Mouse (Mus musculus) liver, embryonic 15.5 days (tissue): ENCODE measurements around the gene Clcn1. TPM values are rescaled to one million over a fixed set of nuclear protein-coding genes. Genes with fewer than 3 reads are reported as not detected.

Source experiments
- ATAC-seq: fragments of 200-750 bp; cut with Nextera tagmentation; 2 replicates; pipeline ENCODE4 v1.8.0; 2017; ENCODE audit warnings: moderate number of reproducible peaks, mild to moderate bottlenecking, moderate library complexity; ENCODE audit not compliant: insufficient read depth
- H3K27ac ChIP-seq: fragments of 300-500 bp; sonication (generic); replicated peaks from 2 replicates; pipeline ENCODE4 v1.5.1; 2015; ENCODE audit warnings: mild to moderate bottlenecking, inconsistent platforms
- H3K27me3 ChIP-seq: fragments of 300-500 bp; sonication (generic); 2 replicates; pipeline ENCODE4 v1.6.1; 2015; ENCODE audit warnings: mild to moderate bottlenecking, inconsistent platforms
- H3K36me3 ChIP-seq: fragments of 300-500 bp; sonication (generic); replicated peaks from 2 replicates; pipeline ENCODE4 v1.6.1; 2015; ENCODE audit warnings: moderate library complexity, mild to moderate bottlenecking, inconsistent platforms
- H3K4me1 ChIP-seq: fragments of 300-500 bp; sonication (generic); replicated peaks from 2 replicates; pipeline ENCODE4 v1.6.1; 2015; ENCODE audit warnings: inconsistent platforms
- H3K4me2 ChIP-seq: fragments of 300-500 bp; sonication (generic); 2 replicates; pipeline ENCODE4 v1.6.1; 2015; ENCODE audit warnings: moderate library complexity, mild to moderate bottlenecking, inconsistent platforms
- H3K4me3 ChIP-seq: fragments of 300-500 bp; sonication (generic); replicated peaks from 2 replicates; pipeline ENCODE4 v1.5.1; 2015; ENCODE audit warnings: mild to moderate bottlenecking, inconsistent platforms
- H3K9ac ChIP-seq: fragments of 300-500 bp; sonication (generic); 2 replicates; pipeline ENCODE4 v1.6.1; 2015; ENCODE audit warnings: moderate library complexity, mild to moderate bottlenecking, inconsistent platforms
- H3K9me3 ChIP-seq: fragments of 300-500 bp; sonication (generic); replicated peaks from 2 replicates; pipeline ENCODE4 v1.6.1; 2016; ENCODE audit warnings: inconsistent platforms
- WGBS: fragments of 180-500 bp; shearing (Covaris S2); methylation state at CpG from one replicate; pipeline ENCODE4 v1.1.7; 2015; ENCODE audit warnings: mixed read lengths; ENCODE audit not compliant: insufficient replicate concordance; 5-methylcytosine and 5-hydroxymethylcytosine counted together
- polyA plus RNA-seq: library from polyadenylated mRNA; unstranded; fragments of >200 nt; fragmentation: Nextera tagmentation; extraction: Ambion mirVana; gene quantifications from 2 replicates; pipeline ENCODE4 v1.2.1, GENCODE M21; 2015

Gene Clcn1
- polyA plus RNA-seq = 0.05 and 0.07 TPM in 2 replicates

DNA sequence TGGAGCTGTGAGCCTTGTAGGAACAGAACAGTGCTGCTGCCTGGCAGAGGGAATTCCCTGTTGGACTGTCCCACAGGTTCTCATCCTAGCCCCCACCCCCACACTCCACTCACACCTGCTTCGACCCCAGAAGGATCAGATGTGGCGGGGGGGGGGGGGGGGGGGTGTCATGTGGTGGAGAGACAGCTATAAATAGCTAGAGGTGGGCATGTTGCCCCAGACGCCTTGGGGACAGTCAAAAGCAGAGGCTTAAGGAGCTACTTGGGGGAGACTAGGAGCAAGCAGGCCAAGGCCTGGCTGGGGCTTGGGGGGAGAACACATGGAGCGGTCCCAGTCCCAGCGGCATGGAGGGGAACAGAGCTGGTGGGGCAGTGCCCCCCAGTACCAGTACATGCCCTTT, at the start of gene Clcn1:
Gene Clcn1, plus strand, starts transcription at position 238 of the 400 bp plus-strand sequence.
- Histone ChIP-seq H3K27me3 (no peaks in the 10 kb centered on the region), H3K36me3 (peaks cover 25% of the 10 kb centered on the region), H3K4me3 (no peak within 1 kb of the TSS), H3K9me3 (no peaks in the 10 kb centered on the region), H3K4me2 (no peak within 1 kb of the TSS), H3K4me1 (no peaks in the 10 kb centered on the region), H3K9ac (no peak within 1 kb of the TSS), H3K27ac (no peak within 1 kb of the TSS)
- 75% methylated on average over 4 of the region's 5 CpGs for WGBS
- ATAC-seq = no peak

- Histone ChIP-seq H3K27me3 (no peaks in the 10 kb centered on the region), H3K4me2 (no peak overlapping the region), H3K27ac (no peak overlapping the region), H3K9me3 (no peaks in the 10 kb centered on the region), H3K36me3 (no peaks in the 10 kb centered on the region), H3K4me3 (no peak overlapping the region), H3K9ac (no peak overlapping the region), H3K4me1 (no peaks in the 10 kb centered on the region)
- WGBS = 58% methylated on average over 6 of the region's 6 CpGs
- ATAC-seq = no peak
These were observed 49.1 kb upstream of the Clcn1 start for GRCm38 (mm10) chr6:42237276-42237805.

- no peak overlapping the region for H3K9ac ChIP-seq
- no peaks in the 10 kb centered on the region for H3K27me3 ChIP-seq
- no peak overlapping the region for H3K4me3 ChIP-seq
- no peak overlapping the region for H3K27ac ChIP-seq
- no peak overlapping the region for H3K4me2 ChIP-seq
- no peak for ATAC-seq
- H3K4me1 ChIP-seq = peaks cover 11% of the 10 kb centered on the region
- no peaks in the 10 kb centered on the region for H3K9me3 ChIP-seq
- H3K36me3 ChIP-seq = no peaks in the 10 kb centered on the region
- WGBS = 67% methylated on average over 6 of the region's 6 CpGs
These were observed 45.0 kb upstream of the Clcn1 start for GRCm38 (mm10) chr6:42241311-42242045.

GRCm38 (mm10) chr6:42245711-42246353, 40.7 kb upstream of the Clcn1 start, which contains the start of gene Gstk1:
Gene Gstk1 (plus strand): TSS chr6:42245935.
- Histone ChIP-seq H3K4me1 (peaks cover 22% of the 10 kb centered on the region), H3K27me3 (peaks cover 21% of the 10 kb centered on the region), H3K4me3 (peak within 1 kb of the TSS; percentile 61), H3K4me2 (peak within 1 kb of the TSS; percentile 93), H3K27ac (no peak within 1 kb of the TSS), H3K36me3 (no peaks in the 10 kb centered on the region), H3K9ac (peak within 1 kb of the TSS; percentile 35), H3K9me3 (no peaks in the 10 kb centered on the region)
- WGBS = 3% methylated on average over 28 of the region's 28 CpGs
- ATAC-seq = peak; percentile 100

DNA sequence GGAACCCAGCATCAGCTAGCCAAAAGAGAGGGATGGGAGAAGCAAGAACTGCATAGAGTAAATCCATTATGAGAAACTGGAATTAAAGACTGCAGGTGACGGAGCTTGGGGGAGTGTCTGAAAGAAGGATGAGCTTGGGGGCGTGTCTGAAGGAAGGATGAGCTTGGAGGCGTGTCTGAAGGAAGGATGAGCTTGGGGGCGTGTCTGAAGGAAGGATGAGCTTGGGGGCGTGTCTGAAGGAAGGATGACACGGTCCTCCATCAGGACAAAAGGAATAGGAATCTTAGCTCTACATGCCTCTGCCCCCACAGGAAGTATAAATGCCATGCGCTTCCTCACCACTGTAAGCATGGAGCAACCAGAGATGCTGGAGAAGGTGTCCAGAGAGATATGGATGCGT, 39.3 kb upstream of the Clcn1 start:
- Histone ChIP-seq H3K9me3 (no peaks in the 10 kb centered on the region), H3K4me3 (no peak overlapping the region), H3K9ac (no peak overlapping the region), H3K4me2 (peak overlapping the region; percentile 4; the same call in 1 of the 2 replicates), H3K36me3 (no peaks in the 10 kb centered on the region), H3K27me3 (peaks cover 21% of the 10 kb centered on the region), H3K4me1 (peaks cover 22% of the 10 kb centered on the region), H3K27ac (no peak overlapping the region)
- ATAC-seq = no peak
- WGBS = 21% methylated on average over 8 of the region's 8 CpGs

GRCm38 (mm10) chr6:42247981-42248380, 38.5 kb upstream of the Clcn1 start:
- no peak overlapping the region for H3K4me2 ChIP-seq
- H3K4me1 ChIP-seq = peaks cover 22% of the 10 kb centered on the region
- no peak overlapping the region for H3K4me3 ChIP-seq
- ATAC-seq = no peak
- no peaks in the 10 kb centered on the region for H3K9me3 ChIP-seq
- no peak overlapping the region for H3K27ac ChIP-seq
- WGBS = 71% methylated on average over 1 of the region's 1 CpGs
- H3K27me3 ChIP-seq = peaks cover 21% of the 10 kb centered on the region
- no peaks in the 10 kb centered on the region for H3K36me3 ChIP-seq
- no peak overlapping the region for H3K9ac ChIP-seq

GRCm38 (mm10) chr6:42251791-42252190, 34.7 kb upstream of the Clcn1 start:
- 59% methylated on average over 4 of the region's 4 CpGs for WGBS
- no peaks in the 10 kb centered on the region for H3K9me3 ChIP-seq
- H3K27ac ChIP-seq = no peak overlapping the region
- H3K4me2 ChIP-seq = no peak overlapping the region
- H3K36me3 ChIP-seq = no peaks in the 10 kb centered on the region
- peaks cover 24% of the 10 kb centered on the region for H3K27me3 ChIP-seq
- H3K4me3 ChIP-seq = no peak overlapping the region
- no peak overlapping the region for H3K9ac ChIP-seq
- no peak for ATAC-seq
- peaks cover 8% of the 10 kb centered on the region; the same call in 1 of the 2 replicates for H3K4me1 ChIP-seq

DNA sequence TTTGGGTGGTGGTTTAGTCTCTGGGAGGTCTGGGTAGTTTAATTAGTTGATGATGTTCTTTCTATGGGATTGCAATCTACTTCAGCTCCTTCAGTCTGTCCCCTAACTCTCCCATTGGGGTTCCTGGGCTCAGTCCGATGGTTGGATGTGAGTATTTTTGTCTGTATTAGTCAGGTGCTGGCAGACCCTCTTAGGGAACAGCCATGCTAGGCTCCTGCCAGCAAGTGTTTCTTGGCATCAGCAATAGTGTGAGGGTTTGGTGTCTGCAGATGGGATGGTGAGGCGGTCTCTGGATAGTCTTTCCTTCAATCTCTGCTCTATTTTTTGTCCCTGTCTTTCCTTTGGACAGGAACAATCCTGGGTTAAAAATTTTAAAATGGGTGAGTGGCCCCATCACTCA, 33.4 kb upstream of the Clcn1 start:
- Histone ChIP-seq H3K27me3 (peaks cover 18% of the 10 kb centered on the region), H3K9ac (no peak overlapping the region), H3K4me2 (no peak overlapping the region), H3K4me3 (no peak overlapping the region), H3K4me1 (peaks cover 9% of the 10 kb centered on the region), H3K9me3 (no peaks in the 10 kb centered on the region), H3K27ac (no peak overlapping the region), H3K36me3 (no peaks in the 10 kb centered on the region)
- ATAC-seq = no peak
- 58% methylated on average over 2 of the region's 2 CpGs for WGBS

- peaks cover 14% of the 10 kb centered on the region for H3K4me1 ChIP-seq
- no peak overlapping the region for H3K27ac ChIP-seq
- peak overlapping the region; percentile 41 for H3K4me2 ChIP-seq
- 9% methylated on average over 11 of the region's 11 CpGs for WGBS
- ATAC-seq = peak; percentile 84
- H3K27me3 ChIP-seq = peaks cover 3% of the 10 kb centered on the region; the same call in 1 of the 2 replicates
- no peaks in the 10 kb centered on the region for H3K36me3 ChIP-seq
- no peak overlapping the region for H3K9ac ChIP-seq
- no peaks in the 10 kb centered on the region for H3K9me3 ChIP-seq
- no peak overlapping the region for H3K4me3 ChIP-seq
These were observed 29.1 kb upstream of the Clcn1 start for GRCm38 (mm10) chr6:42257303-42257863.

DNA sequence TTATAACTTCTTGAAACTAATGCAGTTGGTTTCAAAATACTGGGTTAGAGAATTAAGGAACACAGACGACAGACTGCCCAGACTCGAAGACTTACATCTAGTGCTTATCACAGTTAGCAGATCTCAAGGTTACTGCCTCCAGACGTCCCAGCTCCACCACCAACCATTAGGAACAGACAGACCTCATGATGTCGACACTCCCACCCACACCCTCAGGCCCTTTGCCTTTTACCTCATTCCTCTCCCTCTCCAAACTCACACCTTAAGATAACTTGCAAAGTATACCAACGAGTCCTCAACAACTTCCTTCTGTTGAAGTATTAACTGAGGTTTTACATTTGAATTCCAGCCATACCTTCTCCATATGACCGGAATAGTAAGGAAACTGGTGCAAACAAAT, 26.1 kb upstream of the Clcn1 start:
- Histone ChIP-seq H3K36me3 (no peaks in the 10 kb centered on the region), H3K27me3 (no peaks in the 10 kb centered on the region), H3K9ac (no peak overlapping the region), H3K4me3 (no peak overlapping the region), H3K4me2 (no peak overlapping the region), H3K9me3 (no peaks in the 10 kb centered on the region), H3K27ac (no peak overlapping the region), H3K4me1 (peaks cover 25% of the 10 kb centered on the region)
- no peak for ATAC-seq
- WGBS = 23% methylated on average over 6 of the region's 6 CpGs

DNA sequence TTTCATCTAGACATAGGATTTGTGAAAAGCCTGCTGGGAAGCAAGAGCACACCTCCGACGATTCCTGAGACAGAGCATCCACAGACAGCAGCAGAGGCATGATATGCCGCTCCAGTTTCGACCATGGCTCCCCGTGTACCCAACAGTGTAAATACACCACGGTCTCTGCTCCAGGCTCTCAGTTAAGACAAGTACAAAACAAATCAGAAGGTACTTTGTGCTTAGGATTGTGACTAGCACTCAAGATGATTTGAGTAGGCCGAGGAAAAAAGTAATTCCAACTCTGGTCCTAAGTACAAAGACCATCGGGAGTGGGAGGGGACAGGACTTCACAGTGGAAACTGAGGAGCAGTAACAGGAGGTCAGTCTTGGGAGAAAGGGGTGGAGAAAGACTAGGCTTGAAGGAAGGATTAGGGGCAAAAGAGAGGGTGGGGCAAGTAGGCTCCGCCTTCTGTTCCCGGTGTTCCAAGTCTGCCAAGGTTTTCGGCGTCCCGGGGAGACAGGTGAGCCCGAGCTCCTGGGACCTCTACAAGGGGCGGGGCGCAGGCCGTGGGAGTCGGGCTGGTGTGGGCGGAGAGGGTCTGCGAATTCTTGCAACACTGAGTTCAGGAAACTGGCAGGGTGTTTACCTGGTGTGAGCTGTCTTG, 24.8 kb upstream of the Clcn1 start, which contains the start of gene Tmem139:
Gene Tmem139, plus strand, starts transcription at position 447 of the 647 bp plus-strand sequence.
- WGBS = 48% methylated on average over 20 of the region's 20 CpGs
- no peak within 1 kb of the TSS for H3K9ac ChIP-seq
- ATAC-seq = no peak

More for the DNA sequence above, 24.8 kb upstream of the Clcn1 start, which contains the start of gene Tmem139:
- H3K27me3 ChIP-seq = no peaks in the 10 kb centered on the region
- H3K4me3 ChIP-seq = no peak within 1 kb of the TSS
- no peaks in the 10 kb centered on the region for H3K36me3 ChIP-seq
- H3K9me3 ChIP-seq = no peaks in the 10 kb centered on the region
- no peak within 1 kb of the TSS for H3K27ac ChIP-seq
- H3K4me1 ChIP-seq = peaks cover 28% of the 10 kb centered on the region
- H3K4me2 ChIP-seq = peak within 1 kb of the TSS; percentile 33
